Mouse (Mus musculus): ENCODE data around the gene Mrpl28.

DNA sequence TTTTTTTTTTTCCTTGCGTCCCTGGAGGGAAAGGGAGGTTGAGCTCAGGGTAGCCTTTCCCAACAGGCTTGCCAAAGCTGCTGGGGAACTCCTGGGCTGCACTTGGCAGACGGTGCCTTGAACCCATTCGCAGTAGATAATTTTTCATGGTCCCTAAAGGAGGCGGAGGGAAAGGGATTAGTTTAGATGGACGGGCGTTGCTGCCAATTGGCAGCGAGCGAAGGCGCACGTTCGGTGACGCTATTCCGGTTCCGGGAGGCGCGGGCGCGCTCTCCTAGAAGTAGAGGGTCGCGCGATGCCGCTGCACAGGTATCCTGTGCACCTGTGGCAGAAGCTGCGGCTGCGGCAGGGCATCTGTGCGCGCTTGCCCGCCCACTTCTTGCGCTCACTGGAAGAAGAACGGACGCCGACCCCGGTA lies at the start of gene Mrpl28:
- TF ChIP-seq CTCF (IDR thresholded peaks at IDR 0.05; ENCODE audit: low read depth) (no peak; the same call in 1 of the 2 replicates), EP300 (optimal IDR thresholded peaks at IDR 0.05) (no peak)

All from stomach, postnatal 0 days (tissue).